Mouse (Mus musculus): Measurements from ENCODE around the gene Fam240a.

- TF ChIP-seq CTCF (IDR thresholded peaks at IDR 0.05; ENCODE audit: extremely low read depth, insufficient read depth, low read length) (no peak), POLR2A (IDR thresholded peaks at IDR 0.05; ENCODE audit: extremely low read depth, insufficient read depth, low read length) (no peak)
Observed at GRCm38 (mm10) chr9:110952931-110953549, 36.4 kb upstream of the Fam240a start.
